Mouse (Mus musculus) embryonic fibroblast, embryonic 13.5 days (primary cell): ENCODE data around the gene Slc9a6.

Source experiments
- CTCF ChIP-seq: IDR thresholded peaks from 2 replicates; pipeline ENCODE4 v1.5.1; 2011; ENCODE audit warnings: mild to moderate bottlenecking, control low read depth, low read length, moderate library complexity, borderline replicate concordance; ENCODE audit not compliant: insufficient read depth
- POLR2A ChIP-seq: IDR thresholded peaks from 2 replicates; pipeline ENCODE4 v1.6.1; 2011; ENCODE audit warnings: low read depth, mild to moderate bottlenecking, control low read depth, low read length, moderate library complexity

DNA sequence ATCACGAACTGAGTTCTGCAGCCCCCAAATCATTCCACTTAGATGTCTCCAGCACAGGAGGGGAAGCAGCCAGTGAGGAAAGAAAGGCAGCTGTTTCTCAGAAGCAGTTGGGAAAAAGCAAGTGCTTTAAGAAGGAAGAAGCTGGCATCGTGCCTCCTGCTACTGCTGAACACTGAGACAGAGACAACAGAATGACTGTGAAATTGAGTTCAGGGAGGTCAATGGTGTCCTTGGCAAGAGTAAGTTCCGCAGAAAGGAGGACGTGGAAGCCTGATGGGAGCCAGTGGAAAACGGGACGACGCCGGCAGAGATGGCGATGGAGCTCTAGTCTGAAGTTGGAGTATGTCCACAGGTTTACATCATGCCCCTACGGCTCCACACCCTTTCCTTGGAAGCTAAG lies 74.0 kb downstream of the Slc9a6 start:
- no peak for TF ChIP-seq CTCF
- TF ChIP-seq POLR2A = no peak
